Mouse (Mus musculus) hindbrain, postnatal 0 days (tissue): Measurements from ENCODE around the gene Ftl1. TPM values are rescaled to one million over a fixed set of nuclear protein-coding genes. Genes with fewer than 3 reads are reported as not detected.

Experiments
- ATAC-seq: fragments of 200-750 bp; cut with Nextera tagmentation; 2 replicates; pipeline ENCODE4 v1.8.0; 2017; ENCODE audit warnings: mild to moderate bottlenecking, moderate TSS enrichment, moderate library complexity
- DNase-seq: peaks from one replicate; pipeline ENCODE4 v3.0.0-alpha.2; 2015; ENCODE audit warnings: low spot score
- H3K27ac ChIP-seq: fragments of 300-500 bp; sonication (generic); 2 replicates; pipeline ENCODE4 v1.5.1; 2014; ENCODE audit warnings: mild to moderate bottlenecking
- H3K27me3 ChIP-seq: fragments of 300-500 bp; sonication (generic); 2 replicates; pipeline ENCODE4 v1.6.1; 2014; ENCODE audit warnings: low read length, mixed read lengths; ENCODE audit not compliant: insufficient read depth
- H3K36me3 ChIP-seq: fragments of 300-500 bp; sonication (generic); 2 replicates; pipeline ENCODE4 v1.6.1; 2014; ENCODE audit warnings: low read length, mixed read lengths; ENCODE audit not compliant: insufficient read depth
- H3K4me1 ChIP-seq: fragments of 300-500 bp; sonication (generic); 2 replicates; pipeline ENCODE4 v1.6.1; 2014; ENCODE audit warnings: antibody characterized with exemption, low read length, mixed read lengths; ENCODE audit not compliant: insufficient read depth
- H3K4me2 ChIP-seq: fragments of 300-500 bp; sonication (generic); 2 replicates; pipeline ENCODE4 v1.6.1; 2014; ENCODE audit warnings: low read depth, mild to moderate bottlenecking, low read length, moderate library complexity, mixed read lengths
- H3K4me3 ChIP-seq: fragments of 300-500 bp; sonication (generic); 2 replicates; pipeline ENCODE4 v1.5.1; 2014; ENCODE audit warnings: low read length
- H3K9ac ChIP-seq: fragments of 300-500 bp; sonication (generic); replicated peaks from 2 replicates; pipeline ENCODE4 v1.6.1; 2014; ENCODE audit warnings: mild to moderate bottlenecking, low read length, moderate library complexity, mixed read lengths
- H3K9me3 ChIP-seq: fragments of 300-500 bp; sonication (generic); 2 replicates; pipeline ENCODE4 v1.6.1; 2016; ENCODE audit warnings: low read length, mixed read lengths
- CTCF ChIP-seq: IDR thresholded peaks from 2 replicates; pipeline ENCODE4 v1.5.1; 2016; ENCODE audit warnings: antibody characterized with exemption, control low read depth, low read depth
- WGBS: fragments of 180-500 bp; shearing (Covaris S2); extraction: QIAGEN DNeasy Blood & Tissue Kit; methylation state at CpG from one replicate; pipeline ENCODE4 v1.1.7; 2014; 5-methylcytosine and 5-hydroxymethylcytosine counted together
- microRNA-seq, 2 experiments: library from miRNA; unstranded; fragments of <30 nt; microRNA quantifications; one replicate each; pipeline ENCODE4; 2016
- polyA plus RNA-seq: library from polyadenylated mRNA; unstranded; fragments of >200 nt; fragmentation: Nextera tagmentation; extraction: Ambion mirVana; gene quantifications from 2 replicates; pipeline ENCODE4 v1.2.1, GENCODE M21; 2015
- total RNA-seq: library from RNA; depleted of rRNA; stranded (reverse); fragments of >200 nt; gene quantifications from 2 replicates; pipeline ENCODE4 v1.2.3, GENCODE M21; 2014; rRNA removed

Gene Ftl1
- total and polyA plus RNA-seq, 2 experiments from 2014 or later = 2,255 to 4,668 TPM

DNA sequence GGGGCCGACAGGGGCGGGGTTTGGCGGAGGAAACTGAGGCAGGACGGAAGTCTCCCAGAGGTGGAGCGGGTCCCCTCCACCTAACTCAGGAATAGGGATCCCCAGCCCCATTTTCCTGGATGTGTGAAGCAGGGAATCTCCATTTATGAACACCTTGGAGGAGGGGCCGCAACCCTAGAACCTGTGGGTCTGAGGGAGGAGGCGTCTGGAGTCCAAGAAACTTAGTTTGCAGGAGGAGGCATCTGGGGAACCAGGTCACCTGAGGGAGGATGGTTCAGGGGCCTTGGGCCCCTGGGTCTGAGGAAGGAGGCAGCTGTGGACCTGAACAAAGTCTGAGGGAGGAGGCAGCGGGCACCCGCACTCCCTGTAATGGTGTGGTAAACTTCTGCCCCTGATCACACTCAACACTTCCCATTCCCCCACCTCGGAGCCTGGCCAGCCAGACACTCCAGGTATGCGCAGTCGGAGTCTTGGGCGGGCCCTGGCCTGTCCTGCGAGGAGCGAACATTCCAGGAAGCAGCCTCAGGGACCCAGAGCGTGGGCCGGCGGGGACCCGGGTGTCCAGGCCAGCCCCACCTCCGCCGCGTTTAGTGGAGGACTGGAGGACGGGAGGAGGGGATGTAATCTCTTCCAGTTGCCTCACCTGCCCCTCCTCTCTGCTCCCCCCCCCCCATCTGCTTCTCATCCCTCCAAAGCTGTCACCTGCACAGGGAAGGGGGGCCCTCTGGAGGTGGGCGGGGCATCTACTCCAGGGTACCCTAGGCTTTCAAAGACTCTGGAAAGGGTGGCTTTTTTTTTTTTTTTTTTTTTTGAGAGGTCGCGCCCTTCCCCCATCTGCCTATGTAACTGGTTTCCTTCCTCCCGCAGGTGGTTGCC, 45.6 kb downstream of the Ftl1 start:
- Histone ChIP-seq H3K36me3 (no peaks in the 10 kb centered on the region), H3K27ac (no peak overlapping the region), H3K9ac (peak overlapping the region; percentile 54), H3K4me2 (peak overlapping the region; percentile 84), H3K27me3 (peaks cover 69% of the 10 kb centered on the region), H3K4me3 (peak overlapping the region; percentile 49), H3K9me3 (no peaks in the 10 kb centered on the region), H3K4me1 (peaks cover 10% of the 10 kb centered on the region)
- ATAC-seq (no peak), DNase-seq (no peak)
- TF ChIP-seq CTCF = no peak
- 2% methylated on average over 27 of the region's 27 CpGs for WGBS

DNA sequence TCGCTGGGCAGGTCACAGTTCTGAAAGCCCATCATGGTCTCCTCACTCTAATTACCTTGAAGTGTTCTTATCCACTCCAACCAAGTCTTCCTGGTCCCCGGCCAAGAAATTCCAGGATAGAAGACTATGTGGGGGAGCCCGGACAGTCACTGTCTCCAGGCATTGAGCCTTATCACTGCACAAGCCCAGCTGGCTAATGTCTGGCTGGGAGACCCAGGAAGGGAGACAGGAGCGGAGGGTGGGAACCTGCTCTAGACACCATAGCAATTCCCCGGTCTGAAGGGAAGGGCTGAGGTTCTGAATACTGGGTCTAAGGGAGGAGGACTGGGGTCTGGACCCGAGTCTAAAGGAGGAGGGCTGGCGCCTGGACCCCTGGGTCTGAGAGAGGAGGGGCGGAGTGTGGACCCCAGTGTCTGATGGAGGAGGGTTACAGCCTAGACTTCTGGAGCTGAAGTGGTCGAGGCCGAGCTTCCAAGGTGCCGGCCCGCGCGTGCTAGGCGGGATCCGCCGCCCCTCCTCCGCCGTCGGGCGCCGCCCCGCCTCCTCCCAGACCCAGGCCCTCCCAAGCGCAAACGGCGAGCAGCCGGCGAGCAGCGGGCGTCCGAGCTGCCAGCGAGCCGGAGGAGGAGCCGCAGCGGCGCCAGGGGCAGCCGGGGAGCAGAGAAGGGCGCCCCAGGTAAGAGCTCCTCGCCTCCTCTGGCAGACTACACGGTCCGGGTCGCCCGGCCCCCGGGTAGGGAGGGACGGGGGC, 46.4 kb downstream of the Ftl1 start, which contains the start of gene Ntf5:
Ntf5 (plus strand) TSS at position 583 of the 751 bp plus-strand sequence.
- Histone ChIP-seq H3K27ac (no peak within 1 kb of the TSS), H3K27me3 (peaks cover 73% of the 10 kb centered on the region), H3K36me3 (no peaks in the 10 kb centered on the region), H3K4me2 (peak within 1 kb of the TSS; percentile 84), H3K4me1 (peaks cover 10% of the 10 kb centered on the region), H3K4me3 (peak within 1 kb of the TSS; percentile 49), H3K9me3 (no peaks in the 10 kb centered on the region), H3K9ac (peak within 1 kb of the TSS; percentile 54)
- ATAC-seq = peak; percentile 36; the same call in 1 of the 2 replicates
- TF ChIP-seq CTCF = no peak
- peak; percentile 38 for DNase-seq
- WGBS = 3% methylated on average over 37 of the region's 45 CpGs

DNA sequence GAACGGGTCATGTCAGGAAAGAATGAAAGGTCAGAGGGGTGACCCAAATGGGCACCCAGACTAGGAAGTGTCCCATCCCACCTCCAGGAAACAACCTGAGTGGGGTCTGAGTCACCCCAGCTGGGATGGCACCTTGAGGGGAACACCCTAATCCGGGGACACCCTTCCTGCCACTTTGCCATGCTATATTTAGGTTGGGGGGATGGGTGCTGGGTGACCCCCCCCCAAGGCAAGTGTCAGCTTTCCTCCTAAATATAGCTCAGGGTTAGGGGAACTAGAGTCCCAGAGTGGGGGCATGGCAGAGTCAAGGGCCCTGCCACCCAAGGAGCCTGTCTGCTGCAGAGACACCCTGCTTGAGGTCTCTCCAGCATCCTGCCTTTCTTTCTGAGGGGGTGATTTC, 47.3 kb downstream of the Ftl1 start:
- DNase-seq = no peak
- no peak for TF ChIP-seq CTCF
- ATAC-seq = no peak
- H3K27ac ChIP-seq = no peak overlapping the region
- no peaks in the 10 kb centered on the region for H3K36me3 ChIP-seq
- H3K4me1 ChIP-seq = peaks cover 10% of the 10 kb centered on the region
- no peaks in the 10 kb centered on the region for H3K9me3 ChIP-seq
- 77% methylated on average over 2 of the region's 2 CpGs for WGBS
- H3K4me2 ChIP-seq = no peak overlapping the region
- H3K27me3 ChIP-seq = peaks cover 78% of the 10 kb centered on the region
- H3K4me3 ChIP-seq = no peak overlapping the region
- H3K9ac ChIP-seq = no peak overlapping the region

DNA sequence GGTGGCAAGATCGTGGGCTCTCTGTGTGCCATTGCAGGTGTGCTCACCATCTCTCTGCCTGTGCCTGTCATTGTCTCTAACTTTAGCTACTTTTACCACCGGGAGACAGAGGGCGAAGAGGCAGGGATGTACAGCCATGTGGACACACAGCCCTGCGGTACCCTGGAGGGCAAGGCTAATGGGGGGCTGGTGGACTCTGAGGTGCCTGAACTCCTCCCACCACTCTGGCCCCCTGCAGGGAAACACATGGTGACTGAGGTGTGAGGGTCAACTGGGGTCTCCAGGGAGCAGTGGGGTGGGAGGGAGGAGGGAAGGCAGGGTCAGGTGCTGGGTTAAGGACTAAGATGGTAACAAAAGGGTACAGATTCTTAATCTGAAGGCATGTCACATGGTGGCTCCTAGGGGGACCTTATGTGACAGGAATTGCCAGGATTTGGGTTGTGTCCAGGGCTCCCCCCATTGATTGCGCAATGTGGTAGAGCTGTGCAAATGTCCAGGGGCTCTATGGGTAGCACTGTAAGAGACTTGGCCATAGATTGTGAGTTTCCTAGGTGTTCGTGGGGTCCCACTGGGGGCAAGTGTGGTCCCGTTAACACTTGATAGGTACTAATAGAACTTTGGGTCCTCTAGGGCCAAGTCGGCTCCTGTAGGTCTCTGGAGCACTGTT, 50.1 kb downstream of the Ftl1 start:
- 90% methylated on average over 8 of the region's 8 CpGs for WGBS
- Histone ChIP-seq H3K4me1 (peaks cover 10% of the 10 kb centered on the region), H3K27ac (no peak overlapping the region), H3K4me3 (no peak overlapping the region), H3K36me3 (no peaks in the 10 kb centered on the region), H3K4me2 (no peak overlapping the region), H3K9ac (no peak overlapping the region), H3K9me3 (no peaks in the 10 kb centered on the region), H3K27me3 (peaks cover 80% of the 10 kb centered on the region)
- DNase-seq (no peak), ATAC-seq (no peak)
- TF ChIP-seq CTCF = no peak

DNA sequence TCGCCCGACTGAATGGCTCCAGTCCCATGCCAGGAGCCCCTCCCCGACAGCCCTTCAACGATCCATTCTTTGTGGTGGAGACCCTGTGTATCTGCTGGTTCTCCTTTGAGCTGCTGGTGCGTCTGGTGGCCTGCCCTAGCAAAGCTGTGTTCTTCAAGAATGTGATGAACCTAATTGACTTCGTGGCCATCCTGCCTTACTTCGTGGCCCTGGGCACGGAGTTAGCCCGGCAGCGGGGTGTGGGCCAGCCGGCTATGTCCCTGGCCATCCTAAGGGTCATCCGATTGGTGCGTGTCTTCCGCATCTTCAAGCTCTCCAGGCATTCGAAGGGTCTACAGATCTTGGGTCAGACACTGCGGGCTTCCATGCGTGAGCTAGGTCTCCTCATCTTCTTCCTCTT, 50.7 kb downstream of the Ftl1 start:
- Histone ChIP-seq H3K27ac (no peak overlapping the region), H3K4me2 (no peak overlapping the region), H3K4me1 (peaks cover 7% of the 10 kb centered on the region), H3K4me3 (no peak overlapping the region), H3K9ac (no peak overlapping the region), H3K36me3 (no peaks in the 10 kb centered on the region), H3K9me3 (no peaks in the 10 kb centered on the region), H3K27me3 (peaks cover 73% of the 10 kb centered on the region)
- no peak for DNase-seq
- no peak for ATAC-seq
- 91% methylated on average over 17 of the region's 17 CpGs for WGBS
- TF ChIP-seq CTCF = no peak

DNA sequence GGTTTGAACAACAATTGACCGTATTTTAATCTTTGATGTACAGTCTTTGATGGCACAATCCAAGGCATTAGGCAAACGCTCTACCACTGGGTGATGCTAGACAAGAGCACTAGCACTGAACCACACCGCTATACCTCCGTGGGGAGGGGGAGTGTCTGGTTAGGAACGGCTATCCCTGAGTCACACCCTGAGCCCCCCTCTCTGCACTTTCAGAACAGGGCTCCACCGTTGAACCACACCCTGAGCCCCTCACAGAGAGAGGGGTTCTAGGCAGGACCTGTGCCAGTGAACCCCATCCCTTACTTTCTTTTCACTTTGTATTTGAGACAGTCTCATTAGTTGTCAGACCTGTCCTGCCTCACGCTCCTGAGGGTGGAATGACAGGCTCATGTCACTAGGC, 51.3 kb downstream of the Ftl1 start:
- Histone ChIP-seq H3K4me2 (no peak overlapping the region), H3K4me3 (no peak overlapping the region), H3K27ac (no peak overlapping the region), H3K27me3 (peaks cover 67% of the 10 kb centered on the region), H3K9ac (no peak overlapping the region), H3K4me1 (peaks cover under 1% of the 10 kb centered on the region; the same call in 1 of the 2 replicates), H3K36me3 (no peaks in the 10 kb centered on the region), H3K9me3 (no peaks in the 10 kb centered on the region)
- DNase-seq (no peak), ATAC-seq (no peak)
- 77% methylated on average over 7 of the region's 7 CpGs for WGBS
- TF ChIP-seq CTCF = no peak

Small RNAs within 50 kb of the gene (microRNA-seq; reads per million reads assigned to microRNA genes)
- gene Gm22133 = 0.35 to 0.36 reads per million in 2 experiments

Other genes with a start within 250 kb of the Ftl1 start
Only the 30 nearest of the 34 such genes appear.
- 0.40 and 1.0 TPM in 2 replicates for gene Cd37, start 220.8 kb downstream of the Ftl1 start, total RNA-seq
- gene Cd37, start 220.8 kb downstream of the Ftl1 start, polyA plus RNA-seq = 2.2 and 2.4 TPM in 2 replicates
- 1.3 and 1.8 TPM in 2 replicates for gene Slc6a16, start 218.8 kb downstream of the Ftl1 start, total RNA-seq
- 2.0 and 2.1 TPM in 2 replicates for gene Slc6a16, start 218.8 kb downstream of the Ftl1 start, polyA plus RNA-seq
- not detected in 2 replicates for gene Slc6a21, start 182.4 kb downstream of the Ftl1 start, total RNA-seq
- not detected in 2 replicates for gene Slc6a21, start 182.4 kb downstream of the Ftl1 start, polyA plus RNA-seq
- gene Trpm4, start 126.1 kb downstream of the Ftl1 start, total RNA-seq = 29.5 and 35.7 TPM in 2 replicates
- gene Trpm4, start 126.1 kb downstream of the Ftl1 start, polyA plus RNA-seq = 11.2 and 13.0 TPM in 2 replicates
- 0.26 and 0.72 TPM in 2 replicates for gene Hrc, start 124.6 kb downstream of the Ftl1 start, total RNA-seq
- 0.16 and 0.34 TPM in 2 replicates for gene Hrc, start 124.6 kb downstream of the Ftl1 start, polyA plus RNA-seq
- 91.9 and 107 TPM in 2 replicates for gene Ppfia3, start 92.9 kb downstream of the Ftl1 start, total RNA-seq
- gene Ppfia3, start 92.9 kb downstream of the Ftl1 start, polyA plus RNA-seq = 25.5 and 26.7 TPM in 2 replicates
- gene Lin7b, start 89.3 kb downstream of the Ftl1 start, total RNA-seq = 87.4 and 94.2 TPM in 2 replicates
- gene Lin7b, start 89.3 kb downstream of the Ftl1 start, polyA plus RNA-seq = 69.3 and 76.1 TPM in 2 replicates
- gene Snrnp70, start 64.1 kb downstream of the Ftl1 start, total RNA-seq = 228 and 240 TPM in 2 replicates
- gene Snrnp70, start 64.1 kb downstream of the Ftl1 start, polyA plus RNA-seq = 143 and 145 TPM in 2 replicates
- gene Kcna7, start 54.2 kb downstream of the Ftl1 start, total RNA-seq = 0.52 TPM in 1 of 2 replicates, not detected in the other
- not detected in 2 replicates for gene Kcna7, start 54.2 kb downstream of the Ftl1 start, polyA plus RNA-seq
- 0.16 TPM in 1 of 2 replicates, not detected in the other for gene Ntf5, start 46.2 kb downstream of the Ftl1 start, total RNA-seq
- gene Ntf5, start 46.2 kb downstream of the Ftl1 start, polyA plus RNA-seq = 0.14 and 0.16 TPM in 2 replicates
- gene Lhb, start 39.1 kb downstream of the Ftl1 start, total RNA-seq = 1.3 TPM in 1 of 2 replicates, not detected in the other
- gene Lhb, start 39.1 kb downstream of the Ftl1 start, polyA plus RNA-seq = 0.60 and 0.74 TPM in 2 replicates
- 21.1 and 22.4 TPM in 2 replicates for gene Gys1, start 25.0 kb downstream of the Ftl1 start, total RNA-seq
- 16.1 and 16.4 TPM in 2 replicates for gene Gys1, start 25.0 kb downstream of the Ftl1 start, polyA plus RNA-seq
- 147 and 161 TPM in 2 replicates for gene Ruvbl2, start 21.8 kb downstream of the Ftl1 start, total RNA-seq
- 82.9 and 88.9 TPM in 2 replicates for gene Ruvbl2, start 21.8 kb downstream of the Ftl1 start, polyA plus RNA-seq
- 117 and 131 TPM in 2 replicates for gene Bax, start 7.0 kb upstream of the Ftl1 start, total RNA-seq
- gene Bax, start 7.0 kb upstream of the Ftl1 start, polyA plus RNA-seq = 253 and 264 TPM in 2 replicates
- 0.21 TPM in 1 of 2 replicates, not detected in the other for gene Tulp2, start 22.0 kb upstream of the Ftl1 start, total RNA-seq
- gene Tulp2, start 22.0 kb upstream of the Ftl1 start, polyA plus RNA-seq = 0.21 and 0.57 TPM in 2 replicates
- not detected in 2 replicates for gene Gm45808, start 26.9 kb upstream of the Ftl1 start, total RNA-seq
- gene Gm45808, start 26.9 kb upstream of the Ftl1 start, polyA plus RNA-seq = not detected in 2 replicates
- 4.3 and 4.7 TPM in 2 replicates for gene Dhdh, start 28.9 kb upstream of the Ftl1 start, total RNA-seq
- 5.9 and 6.2 TPM in 2 replicates for gene Dhdh, start 28.9 kb upstream of the Ftl1 start, polyA plus RNA-seq
- gene Nucb1, start 50.5 kb upstream of the Ftl1 start, total RNA-seq = 91.6 and 93.7 TPM in 2 replicates
- 133 and 144 TPM in 2 replicates for gene Nucb1, start 50.5 kb upstream of the Ftl1 start, polyA plus RNA-seq
- 19.2 and 19.8 TPM in 2 replicates for gene Ppp1r15a, start 66.4 kb upstream of the Ftl1 start, total RNA-seq
- gene Ppp1r15a, start 66.4 kb upstream of the Ftl1 start, polyA plus RNA-seq = 21.6 and 25.4 TPM in 2 replicates
- 2.4 and 2.8 TPM in 2 replicates for gene Plekha4, start 66.4 kb upstream of the Ftl1 start, total RNA-seq
- 2.1 and 2.2 TPM in 2 replicates for gene Plekha4, start 66.4 kb upstream of the Ftl1 start, polyA plus RNA-seq
- gene Hsd17b14, start 95.0 kb upstream of the Ftl1 start, total RNA-seq = 0.68 TPM in 1 of 2 replicates, not detected in the other
- 0.54 and 0.89 TPM in 2 replicates for gene Hsd17b14, start 95.0 kb upstream of the Ftl1 start, polyA plus RNA-seq
- gene Bcat2, start 110.3 kb upstream of the Ftl1 start, total RNA-seq = 11.1 and 17.8 TPM in 2 replicates
- gene Bcat2, start 110.3 kb upstream of the Ftl1 start, polyA plus RNA-seq = 19.0 and 19.6 TPM in 2 replicates
- not detected in 2 replicates for gene Fgf21, start 155.6 kb upstream of the Ftl1 start, total RNA-seq
- not detected in 2 replicates for gene Fgf21, start 155.6 kb upstream of the Ftl1 start, polyA plus RNA-seq
- gene Fut1, start 157.4 kb upstream of the Ftl1 start, total RNA-seq = 0.18 TPM in 1 of 2 replicates, not detected in the other
- gene Fut1, start 157.4 kb upstream of the Ftl1 start, polyA plus RNA-seq = not detected in 2 replicates
- gene Izumo1, start 161.9 kb upstream of the Ftl1 start, total RNA-seq = 0.10 and 0.54 TPM in 2 replicates
- 0.10 TPM in 1 of 2 replicates, not detected in the other for gene Izumo1, start 161.9 kb upstream of the Ftl1 start, polyA plus RNA-seq
- gene Rasip1, start 167.6 kb upstream of the Ftl1 start, total RNA-seq = 36.4 and 39.8 TPM in 2 replicates
- gene Rasip1, start 167.6 kb upstream of the Ftl1 start, polyA plus RNA-seq = 18.7 TPM in 2 replicates
- 3.3 and 3.6 TPM in 2 replicates for gene Mamstr, start 180.1 kb upstream of the Ftl1 start, total RNA-seq
- 2.9 and 3.9 TPM in 2 replicates for gene Mamstr, start 180.1 kb upstream of the Ftl1 start, polyA plus RNA-seq
- gene Fut2, start 206.5 kb upstream of the Ftl1 start, total RNA-seq = 0.32 TPM in 1 of 2 replicates, not detected in the other
- gene Fut2, start 206.5 kb upstream of the Ftl1 start, polyA plus RNA-seq = 0.15 and 0.67 TPM in 2 replicates
- 0.94 TPM in 1 of 2 replicates, not detected in the other for gene Ntn5, start 224.1 kb upstream of the Ftl1 start, total RNA-seq
- gene Ntn5, start 224.1 kb upstream of the Ftl1 start, polyA plus RNA-seq = 0.68 and 0.80 TPM in 2 replicates
- 0.68 and 0.79 TPM in 2 replicates for gene Sec1, start 234.5 kb upstream of the Ftl1 start, total RNA-seq
- 0.35 and 0.48 TPM in 2 replicates for gene Sec1, start 234.5 kb upstream of the Ftl1 start, polyA plus RNA-seq